9 mouse cellular contexts compared by ENCODE assay signal in genomic region chr6:140282285-140282577, GRCm38 (mm10).
DNase-seq lines count a peak whose midpoint lies in the region; ATAC-seq lines count a peak whose summit lies in the region.
"Had no signal": no experiment of that assay in that cellular context is flagged by ENCODE, and none has a peak within 500 bp of the region (broad histone marks: within the 10 kb centered on the region; RNA-seq: fewer than 3 reads in every experiment).

No protein-coding gene starts in this region.

- H3K27me3 ChIP-seq in hindbrain, embryonic 16.5 days (replicated peaks; ENCODE audit: control insufficient read depth, insufficient read depth, low read length) = no peaks in the 10 kb centered on the region
- H3K27me3 ChIP-seq in hindbrain, embryonic 14.5 days (ENCODE audit: control insufficient read depth, insufficient read depth, low read length) = no peaks in the 10 kb centered on the region
- H3K27me3 ChIP-seq in megakaryocyte, embryonic 14.5 days (replicated peaks) = no peaks in the 10 kb centered on the region
- H3K27me3 ChIP-seq in heart, embryonic 13.5 days (replicated peaks) = no peaks in the 10 kb centered on the region
- H3K27me3 ChIP-seq: midbrain, embryonic 12.5 days had no signal

- H3K4me2 ChIP-seq in hindbrain, embryonic 16.5 days (ENCODE audit: low read length) = no peak overlapping the region
- no peak overlapping the region for H3K4me2 ChIP-seq in hindbrain, embryonic 14.5 days (replicated peaks)
- H3K4me2 ChIP-seq in heart, embryonic 13.5 days = peak overlapping the region; percentile 45
- H3K4me2 ChIP-seq: midbrain, embryonic 12.5 days had no signal

- WGBS in hindbrain, embryonic 16.5 days = 59% methylated on average over 7 of the region's 7 CpGs
- WGBS in hindbrain, embryonic 14.5 days = 60% methylated on average over 7 of the region's 7 CpGs
- WGBS in heart, embryonic 13.5 days = 50% methylated on average over 7 of the region's 7 CpGs

- H3K9me3 ChIP-seq in hindbrain, embryonic 16.5 days (ENCODE audit: control insufficient read depth, low read length) = no peaks in the 10 kb centered on the region
- no peaks in the 10 kb centered on the region for H3K9me3 ChIP-seq in hindbrain, embryonic 14.5 days (ENCODE audit: control insufficient read depth, low read length)
- H3K9me3 ChIP-seq in megakaryocyte, embryonic 14.5 days = peaks cover 16% of the 10 kb centered on the region
- no peaks in the 10 kb centered on the region for H3K9me3 ChIP-seq in heart, embryonic 13.5 days
- H3K9me3 ChIP-seq: midbrain, embryonic 12.5 days had no signal

- no peak overlapping the region for H3K9ac ChIP-seq in hindbrain, embryonic 16.5 days (ENCODE audit: low read depth, low read length)
- no peak overlapping the region for H3K9ac ChIP-seq in hindbrain, embryonic 14.5 days
- H3K9ac ChIP-seq in heart, embryonic 13.5 days = 0 out of 2 replicates have a peak overlapping the region, but pooled peaks have one; percentile 8
- H3K9ac ChIP-seq: midbrain, embryonic 12.5 days had no signal

- H3K4me1 ChIP-seq in hindbrain, embryonic 16.5 days (ENCODE audit: control insufficient read depth, insufficient read depth, low read depth, low read length) = peaks cover 3% of the 10 kb centered on the region; the same call in 1 of the 2 replicates
- peaks cover 6% of the 10 kb centered on the region; the same call in 1 of the 2 replicates for H3K4me1 ChIP-seq in hindbrain, embryonic 14.5 days (replicated peaks; ENCODE audit: control insufficient read depth, insufficient read depth, low read length)
- peaks cover 4% of the 10 kb centered on the region; the same call in 1 of the 2 replicates for H3K4me1 ChIP-seq in megakaryocyte, embryonic 14.5 days
- peaks cover 18% of the 10 kb centered on the region for H3K4me1 ChIP-seq in heart, embryonic 13.5 days

- DNase-seq in hindbrain, embryonic 14.5 days (ENCODE audit: low spot score) = no peak
- DNase-seq in skeletal muscle tissue, adult 2 months (ENCODE audit: low read depth, low spot score) = peak; percentile 34
- DNase-seq in ovary, adult 18-20 months (ENCODE audit: low spot score) = no peak
- DNase-seq in adrenal gland, adult (ENCODE audit: inconsistent age in 2 of 2, low spot score in 1 of 2) = no peak

- H3K4me3 ChIP-seq in hindbrain, embryonic 16.5 days (ENCODE audit: low read length) = no peak overlapping the region
- no peak overlapping the region for H3K4me3 ChIP-seq in hindbrain, embryonic 14.5 days (replicated peaks; ENCODE audit: low read length)
- H3K4me3 ChIP-seq in megakaryocyte, embryonic 14.5 days (replicated peaks) = peak overlapping the region; percentile 42
- H3K4me3 ChIP-seq in heart, embryonic 13.5 days = no peak overlapping the region
- H3K4me3 ChIP-seq: midbrain, embryonic 12.5 days had no signal

- ATAC-seq in hindbrain, embryonic 16.5 days = peak; percentile 58
- no peak for ATAC-seq in hindbrain, embryonic 14.5 days (ENCODE audit: low FRiP score)
- ATAC-seq in megakaryocyte, adult 5-6 weeks (ENCODE audit: poor library complexity, severe bottlenecking) = no peak
- ATAC-seq in heart, embryonic 13.5 days (ENCODE audit: extremely low read depth, insufficient number of reproducible peaks, low FRiP score, low TSS enrichment) = no peak

- H3K36me3 ChIP-seq in hindbrain, embryonic 16.5 days (ENCODE audit: control insufficient read depth, insufficient read depth, low read length) = no peaks in the 10 kb centered on the region
- H3K36me3 ChIP-seq in hindbrain, embryonic 14.5 days (replicated peaks; ENCODE audit: control insufficient read depth, insufficient read depth) = no peaks in the 10 kb centered on the region
- H3K36me3 ChIP-seq in megakaryocyte, embryonic 14.5 days (replicated peaks; ENCODE audit: low read length) = no peaks in the 10 kb centered on the region
- no peaks in the 10 kb centered on the region for H3K36me3 ChIP-seq in heart, embryonic 13.5 days
- H3K36me3 ChIP-seq: midbrain, embryonic 12.5 days had no signal

- H3K27ac ChIP-seq in hindbrain, embryonic 16.5 days (ENCODE audit: low read depth, low read length) = no peak overlapping the region
- no peak overlapping the region for H3K27ac ChIP-seq in hindbrain, embryonic 14.5 days
- H3K27ac ChIP-seq in heart, embryonic 13.5 days (replicated peaks) = peak overlapping the region; percentile 43
- H3K27ac ChIP-seq: midbrain, embryonic 12.5 days had no signal
